Mouse (Mus musculus) ES-Bruce4 (cell line): ENCODE measurements around the gene Esd. TPM values are rescaled to one million over a fixed set of nuclear protein-coding genes. Genes with fewer than 3 reads are reported as not detected.

Experiments
- H3K27ac ChIP-seq: 2 replicates; pipeline ENCODE4 v1.5.1; 2012; ENCODE audit warnings: low read length, inconsistent platforms; ENCODE audit not compliant: insufficient read depth
- H3K27me3 ChIP-seq: 2 replicates; pipeline ENCODE4 v1.6.1; 2012; ENCODE audit warnings: mild to moderate bottlenecking, low read length, inconsistent platforms; ENCODE audit not compliant: control insufficient read depth, poor library complexity, insufficient read depth, severe bottlenecking
- H3K36me3 ChIP-seq: 2 replicates; pipeline ENCODE4 v1.6.1; 2012; ENCODE audit warnings: inconsistent platforms, mild to moderate bottlenecking, low read length, moderate library complexity; ENCODE audit not compliant: control insufficient read depth, poor library complexity, insufficient read depth, severe bottlenecking
- H3K4me1 ChIP-seq: one replicate; pipeline ENCODE4 v1.8.1; 2011; ENCODE audit warnings: low read length; ENCODE audit not compliant: control insufficient read depth, insufficient read depth
- H3K4me3 ChIP-seq: 2 replicates; pipeline ENCODE4 v1.5.1; 2011; ENCODE audit warnings: low read depth, mild to moderate bottlenecking, low read length
- H3K9ac ChIP-seq: 2 replicates; pipeline ENCODE4 v1.6.1; 2012; ENCODE audit warnings: low read depth, mild to moderate bottlenecking, inconsistent platforms; ENCODE audit not compliant: poor library complexity, severe bottlenecking
- H3K9me3 ChIP-seq: replicated peaks from 2 replicates; pipeline ENCODE4 v1.6.1; 2012; ENCODE audit warnings: mild to moderate bottlenecking, low read length, inconsistent platforms; ENCODE audit not compliant: control insufficient read depth, poor library complexity, insufficient read depth, severe bottlenecking
- CTCF ChIP-seq: IDR thresholded peaks from one replicate; pipeline ENCODE4 v1.8.1; 2011; ENCODE audit warnings: low read depth, low read length
- EP300 ChIP-seq: IDR thresholded peaks from 2 replicates; pipeline ENCODE4 v1.6.1; 2011; ENCODE audit warnings: low read depth, low read length; ENCODE audit not compliant: insufficient read depth
- POLR2A ChIP-seq: IDR thresholded peaks from one replicate; pipeline ENCODE4 v1.8.1; 2011; ENCODE audit warnings: low read length; ENCODE audit not compliant: insufficient read depth
- polyA plus RNA-seq: library from polyadenylated mRNA; stranded (reverse); fragments of >200 nt; gene quantifications from 2 replicates; pipeline ENCODE4 v1.2.4, GENCODE M21; 2011; ENCODE audit warnings: low read depth; ENCODE audit not compliant: missing spikeins, insufficient read depth, insufficient read length

Gene Esd
- polyA plus RNA-seq, 1 experiment, result 217 TPM

- TF ChIP-seq CTCF, result no peak
- no peak for TF ChIP-seq POLR2A
- no peak for TF ChIP-seq EP300
- Histone ChIP-seq H3K27ac (no peak overlapping the region), H3K9ac (no peak overlapping the region), H3K27me3 (no peaks in the 10 kb centered on the region), H3K9me3 (no peaks in the 10 kb centered on the region), H3K4me3 (no peak overlapping the region), H3K4me1 (no peaks in the 10 kb centered on the region), H3K36me3 (no peaks in the 10 kb centered on the region)
Observed at GRCm38 (mm10) chr14:74703930-74704329, 28.2 kb upstream of the Esd start.

GRCm38 (mm10) chr14:74709054-74709453 lies 23.0 kb upstream of the Esd start:
- Histone ChIP-seq H3K4me1 (no peaks in the 10 kb centered on the region), H3K9me3 (no peaks in the 10 kb centered on the region), H3K4me3 (no peak overlapping the region), H3K27me3 (no peaks in the 10 kb centered on the region), H3K9ac (no peak overlapping the region), H3K27ac (no peak overlapping the region), H3K36me3 (no peaks in the 10 kb centered on the region)
- TF ChIP-seq CTCF (no peak), EP300 (no peak), POLR2A (no peak)

- H3K4me1 ChIP-seq, result no peaks in the 10 kb centered on the region
- TF ChIP-seq CTCF, result peak; percentile 13
- no peak for TF ChIP-seq POLR2A
- H3K4me3 ChIP-seq, result no peak overlapping the region
- no peaks in the 10 kb centered on the region for H3K27me3 ChIP-seq
- H3K36me3 ChIP-seq, result no peaks in the 10 kb centered on the region
- no peak overlapping the region for H3K9ac ChIP-seq
- no peak overlapping the region for H3K27ac ChIP-seq
- no peaks in the 10 kb centered on the region for H3K9me3 ChIP-seq
Observed at GRCm38 (mm10) chr14:74723541-74723940, 8.6 kb upstream of the Esd start.

GRCm38 (mm10) chr14:74731221-74732078 lies 647 bp upstream of the Esd start:
- H3K4me1 ChIP-seq, result no peaks in the 10 kb centered on the region
- H3K36me3 ChIP-seq, result peaks cover 3% of the 10 kb centered on the region; the same call in 1 of the 2 replicates
- no peak overlapping the region for H3K27ac ChIP-seq
- no peaks in the 10 kb centered on the region for H3K9me3 ChIP-seq
- TF ChIP-seq CTCF (no peak), EP300 (no peak), POLR2A (peak; percentile 17)
- peak overlapping the region; percentile 68 for H3K4me3 ChIP-seq
- H3K9ac ChIP-seq, result no peak overlapping the region
- H3K27me3 ChIP-seq, result no peaks in the 10 kb centered on the region

GRCm38 (mm10) chr14:74733397-74733796 lies 1.3 kb downstream of the Esd start:
- no peaks in the 10 kb centered on the region for H3K4me1 ChIP-seq
- no peaks in the 10 kb centered on the region for H3K27me3 ChIP-seq
- no peak overlapping the region for H3K27ac ChIP-seq
- peaks cover 5% of the 10 kb centered on the region; the same call in 1 of the 2 replicates for H3K36me3 ChIP-seq
- no peaks in the 10 kb centered on the region for H3K9me3 ChIP-seq
- peak overlapping the region; percentile 83; the same call in 1 of the 2 replicates for H3K9ac ChIP-seq
- no peak overlapping the region for H3K4me3 ChIP-seq
- TF ChIP-seq POLR2A, result no peak
- TF ChIP-seq CTCF, result no peak
- no peak for TF ChIP-seq EP300

- no peak overlapping the region for H3K4me3 ChIP-seq
- H3K4me1 ChIP-seq, result no peaks in the 10 kb centered on the region
- no peak for TF ChIP-seq POLR2A
- no peak for TF ChIP-seq CTCF
- no peak for TF ChIP-seq EP300
- peaks cover 20% of the 10 kb centered on the region for H3K36me3 ChIP-seq
- no peak overlapping the region for H3K27ac ChIP-seq
- no peak overlapping the region for H3K9ac ChIP-seq
- no peaks in the 10 kb centered on the region for H3K27me3 ChIP-seq
- H3K9me3 ChIP-seq, result no peaks in the 10 kb centered on the region
Observed at GRCm38 (mm10) chr14:74735471-74735870, 3.4 kb downstream of the Esd start.
